Mouse (Mus musculus): ENCODE data around the gene Gm17727. TPM values are rescaled to one million over a fixed set of nuclear protein-coding genes. Genes with fewer than 3 reads are reported as not detected.
"Not testable (repeated sequence)": the region's sequence is repeated elsewhere in the genome, so short reads cannot be mapped to it uniquely, and the experiment has no call there.

Gene Gm17727
- not detected in 2 replicates for polyA plus RNA-seq (2014; fragmentation: Nextera tagmentation; extraction: Ambion mirVana)

GRCm38 (mm10) chr9:35778009-35778408 lies at the start of gene Gm17727:
TSS of gene Gm17727 (minus strand) at chr9:35778109.
- Histone ChIP-seq H3K27ac (replicated peaks in 1 of 2; ENCODE audit: control insufficient read depth in 1 of 2, insufficient read depth in 1 of 2, low read depth in 2 of 2, low read length in 2 of 2) (no peak within 1 kb of the TSS), H3K4me2 (ENCODE audit: low read length) (no peak within 1 kb of the TSS), H3K36me3 (ENCODE audit: control insufficient read depth, insufficient read depth, low read length) (no peaks in the 10 kb centered on the region), H3K9me3 (ENCODE audit: control insufficient read depth, low read length) (0 out of 2 replicates have a peak, but pooled peaks cover 7% of the 10 kb centered on the region), H3K27me3 (ENCODE audit: control insufficient read depth, insufficient read depth, low read length) (no peaks in the 10 kb centered on the region), H3K4me3 (ENCODE audit: control insufficient read depth in 1 of 2, insufficient read depth in 1 of 2, low read depth in 1 of 2, low read length in 2 of 2) (no peak within 1 kb of the TSS), H3K4me1 (ENCODE audit: control insufficient read depth in 2 of 2, insufficient read depth in 2 of 2, low read length in 2 of 2) (no peaks in the 10 kb centered on the region), H3K9ac (ENCODE audit: low read length) (no peak within 1 kb of the TSS)
- WGBS = 44% methylated on average over 3 of the region's 3 CpGs
- ATAC-seq (ENCODE audit: insufficient number of reproducible peaks, insufficient read depth, low FRiP score, low read depth) = no peak

GRCm38 (mm10) chr9:35817881-35818280 lies 40.0 kb upstream of the Gm17727 start:
- not testable (repeated sequence) for H3K9me3 ChIP-seq (ENCODE audit: control insufficient read depth, low read length); H3K27ac ChIP-seq (replicated peaks in 1 of 2; ENCODE audit: control insufficient read depth in 1 of 2, insufficient read depth in 1 of 2, low read depth in 2 of 2, low read length in 2 of 2); H3K4me2 ChIP-seq (ENCODE audit: low read length); H3K4me1 ChIP-seq (ENCODE audit: control insufficient read depth in 2 of 2, insufficient read depth in 2 of 2, low read length in 2 of 2); ATAC-seq (ENCODE audit: insufficient number of reproducible peaks, insufficient read depth, low FRiP score, low read depth); H3K36me3 ChIP-seq (ENCODE audit: control insufficient read depth, insufficient read depth, low read length); H3K9ac ChIP-seq (ENCODE audit: low read length); H3K4me3 ChIP-seq (ENCODE audit: control insufficient read depth in 1 of 2, insufficient read depth in 1 of 2, low read depth in 1 of 2, low read length in 2 of 2); H3K27me3 ChIP-seq (ENCODE audit: control insufficient read depth, insufficient read depth, low read length)
- 91% methylated on average over 15 of the region's 15 CpGs for WGBS

DNA sequence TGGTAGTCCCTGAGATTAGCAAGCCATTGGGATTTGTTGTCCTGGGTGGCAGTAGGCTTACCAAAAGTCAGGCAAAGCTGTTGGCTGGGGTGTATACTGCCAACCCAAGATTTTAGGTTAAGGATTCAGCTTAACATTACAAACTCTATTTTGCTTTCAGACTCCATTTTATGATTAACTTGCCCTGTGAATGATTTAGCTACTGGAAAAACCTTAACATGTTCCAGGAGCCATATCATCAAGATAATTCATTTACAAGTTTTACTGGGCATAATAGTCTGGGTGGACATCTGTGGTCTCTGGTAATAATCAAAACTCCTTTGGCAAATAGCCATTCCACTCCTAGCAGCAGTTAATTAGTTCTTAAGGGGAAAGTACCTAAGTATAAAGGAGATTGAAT lies 20.2 kb upstream of the Gm17727 start:
- Histone ChIP-seq H3K4me2 (ENCODE audit: low read length) (no peak overlapping the region), H3K27me3 (ENCODE audit: control insufficient read depth, insufficient read depth, low read length) (no peaks in the 10 kb centered on the region), H3K4me3 (ENCODE audit: control insufficient read depth in 1 of 2, insufficient read depth in 1 of 2, low read depth in 1 of 2, low read length in 2 of 2) (no peak overlapping the region), H3K9ac (ENCODE audit: low read length) (no peak overlapping the region), H3K27ac (replicated peaks in 1 of 2; ENCODE audit: control insufficient read depth in 1 of 2, insufficient read depth in 1 of 2, low read depth in 2 of 2, low read length in 2 of 2) (no peak overlapping the region), H3K9me3 (ENCODE audit: control insufficient read depth, low read length) (0 out of 2 replicates have a peak, but pooled peaks cover 3% of the 10 kb centered on the region), H3K4me1 (ENCODE audit: control insufficient read depth in 2 of 2, insufficient read depth in 2 of 2, low read length in 2 of 2) (no peaks in the 10 kb centered on the region), H3K36me3 (ENCODE audit: control insufficient read depth, insufficient read depth, low read length) (no peaks in the 10 kb centered on the region)
- ATAC-seq (ENCODE audit: insufficient number of reproducible peaks, insufficient read depth, low FRiP score, low read depth) = no peak

DNA sequence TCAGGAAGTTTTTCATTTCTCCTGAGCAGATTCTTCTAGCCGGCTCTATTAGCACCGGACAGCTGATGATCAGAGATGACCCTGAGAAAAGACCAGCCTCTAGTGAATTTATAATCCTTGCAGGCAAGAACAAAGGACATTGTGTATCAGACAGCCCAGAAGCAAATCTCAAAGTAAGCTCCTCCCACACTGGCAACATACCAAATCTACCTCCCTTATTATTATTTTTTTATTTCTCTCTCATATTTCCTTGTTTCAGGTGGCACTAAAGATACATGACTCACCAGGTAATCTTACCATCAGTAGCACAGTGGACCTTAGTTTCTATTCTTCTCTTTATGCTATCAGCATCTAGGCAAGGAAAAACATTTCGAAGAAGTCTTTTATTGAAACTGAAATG lies 12.1 kb upstream of the Gm17727 start, which contains the start of the genes Gm27235 and D730048I06Rik:
TSS of gene Gm27235 (minus strand) at position 101 of the 400 bp plus-strand sequence.
TSS of gene D730048I06Rik (minus strand) at position 112 of the 400 bp plus-strand sequence.
- no peaks in the 10 kb centered on the region for H3K27me3 ChIP-seq (ENCODE audit: control insufficient read depth, insufficient read depth, low read length)
- no peak within 1 kb of the TSS for H3K27ac ChIP-seq (replicated peaks in 1 of 2; ENCODE audit: control insufficient read depth in 1 of 2, insufficient read depth in 1 of 2, low read depth in 2 of 2, low read length in 2 of 2)
- H3K9ac ChIP-seq (ENCODE audit: low read length) = no peak within 1 kb of the TSS
- no peaks in the 10 kb centered on the region for H3K4me1 ChIP-seq (ENCODE audit: control insufficient read depth in 2 of 2, insufficient read depth in 2 of 2, low read length in 2 of 2)
- WGBS = 84% methylated on average over 3 of the region's 3 CpGs
- H3K9me3 ChIP-seq (ENCODE audit: control insufficient read depth, low read length) = no peaks in the 10 kb centered on the region
- no peaks in the 10 kb centered on the region for H3K36me3 ChIP-seq (ENCODE audit: control insufficient read depth, insufficient read depth, low read length)
- ATAC-seq (ENCODE audit: insufficient number of reproducible peaks, insufficient read depth, low FRiP score, low read depth) = no peak
- no peak within 1 kb of the TSS for H3K4me3 ChIP-seq (ENCODE audit: control insufficient read depth in 1 of 2, insufficient read depth in 1 of 2, low read depth in 1 of 2, low read length in 2 of 2)
- no peak within 1 kb of the TSS for H3K4me2 ChIP-seq (ENCODE audit: low read length)

DNA sequence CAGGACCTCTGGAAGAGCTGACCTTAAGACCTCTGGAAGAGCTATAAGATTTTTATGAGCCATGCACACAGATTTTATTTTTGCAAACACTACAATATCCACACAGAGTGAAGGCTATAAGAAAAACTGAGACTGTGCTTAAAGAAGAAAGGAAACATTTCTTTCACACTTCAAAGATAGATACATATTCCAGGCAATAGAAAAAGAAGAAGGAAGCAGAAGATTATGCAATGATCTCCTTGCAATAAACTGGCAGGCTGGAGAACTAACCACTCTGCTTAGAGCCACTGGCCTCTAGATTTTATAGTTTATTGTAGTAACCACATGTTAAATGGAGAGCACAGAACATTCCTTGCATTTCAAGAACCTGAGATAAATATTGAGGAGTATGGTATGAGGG lies 21.1 kb downstream of the Gm17727 start:
- no peak overlapping the region for H3K27ac ChIP-seq (replicated peaks in 1 of 2; ENCODE audit: control insufficient read depth in 1 of 2, insufficient read depth in 1 of 2, low read depth in 2 of 2, low read length in 2 of 2)
- no peaks in the 10 kb centered on the region for H3K27me3 ChIP-seq (ENCODE audit: control insufficient read depth, insufficient read depth, low read length)
- H3K4me3 ChIP-seq (ENCODE audit: control insufficient read depth in 1 of 2, insufficient read depth in 1 of 2, low read depth in 1 of 2, low read length in 2 of 2) = no peak overlapping the region
- no peak overlapping the region for H3K4me2 ChIP-seq (ENCODE audit: low read length)
- H3K36me3 ChIP-seq (ENCODE audit: control insufficient read depth, insufficient read depth, low read length) = no peaks in the 10 kb centered on the region
- no peak overlapping the region for H3K9ac ChIP-seq (ENCODE audit: low read length)
- no peak for ATAC-seq (ENCODE audit: insufficient number of reproducible peaks, insufficient read depth, low FRiP score, low read depth)
- no peaks in the 10 kb centered on the region for H3K4me1 ChIP-seq (ENCODE audit: control insufficient read depth in 2 of 2, insufficient read depth in 2 of 2, low read length in 2 of 2)
- H3K9me3 ChIP-seq (ENCODE audit: control insufficient read depth, low read length) = no peaks in the 10 kb centered on the region; the same call in 1 of the 2 replicates

DNA sequence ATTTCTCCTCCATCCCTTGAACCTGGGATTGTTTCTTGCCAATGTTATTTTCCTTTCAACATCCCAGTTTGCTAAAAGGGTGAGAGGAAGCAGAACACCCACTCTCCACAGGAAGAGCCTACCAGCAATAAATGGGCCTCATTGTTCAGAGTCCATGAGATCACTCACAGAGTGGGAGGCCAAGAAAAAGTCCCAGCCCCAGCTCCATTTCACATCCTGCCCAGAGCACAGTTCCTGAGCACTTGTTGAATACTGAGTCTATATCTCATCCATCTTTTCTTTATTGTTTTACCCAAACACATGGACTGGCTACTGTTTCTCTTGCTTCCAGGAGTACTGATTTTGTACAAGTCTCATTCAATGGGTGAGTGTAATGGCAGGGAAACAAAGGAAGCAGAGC lies 37.2 kb downstream of the Gm17727 start, which contains the start of gene Gm17677:
TSS of gene Gm17677 (plus strand) at position 301 of the 400 bp plus-strand sequence.
- H3K4me2 ChIP-seq (ENCODE audit: low read length) = no peak within 1 kb of the TSS

More for the DNA sequence above, 37.2 kb downstream of the Gm17727 start, which contains the start of gene Gm17677:
- no peak within 1 kb of the TSS for H3K4me3 ChIP-seq (ENCODE audit: control insufficient read depth in 1 of 2, insufficient read depth in 1 of 2, low read depth in 1 of 2, low read length in 2 of 2)
- no peak for ATAC-seq (ENCODE audit: insufficient number of reproducible peaks, insufficient read depth, low FRiP score, low read depth)
- no peak within 1 kb of the TSS for H3K27ac ChIP-seq (replicated peaks in 1 of 2; ENCODE audit: control insufficient read depth in 1 of 2, insufficient read depth in 1 of 2, low read depth in 2 of 2, low read length in 2 of 2)
- H3K9ac ChIP-seq (ENCODE audit: low read length) = no peak within 1 kb of the TSS
- no peaks in the 10 kb centered on the region for H3K27me3 ChIP-seq (ENCODE audit: control insufficient read depth, insufficient read depth, low read length)
- no peaks in the 10 kb centered on the region for H3K36me3 ChIP-seq (ENCODE audit: control insufficient read depth, insufficient read depth, low read length)
- no peaks in the 10 kb centered on the region for H3K4me1 ChIP-seq (ENCODE audit: control insufficient read depth in 2 of 2, insufficient read depth in 2 of 2, low read length in 2 of 2)
- H3K9me3 ChIP-seq (ENCODE audit: control insufficient read depth, low read length) = 0 out of 2 replicates have a peak, but pooled peaks cover 6% of the 10 kb centered on the region

Other genes with a start within 250 kb of the Gm17727 start
- gene Ddx25, start 219.6 kb downstream of the Gm17727 start, polyA plus RNA-seq (2014; fragmentation: Nextera tagmentation; extraction: Ambion mirVana) = 0.73 and 0.89 TPM in 2 replicates
- 13.8 and 14.4 TPM in 2 replicates for gene Pus3, start 219.5 kb downstream of the Gm17727 start, polyA plus RNA-seq (2014; fragmentation: Nextera tagmentation; extraction: Ambion mirVana)
- gene Pate2, start 207.8 kb downstream of the Gm17727 start, polyA plus RNA-seq (2014; fragmentation: Nextera tagmentation; extraction: Ambion mirVana) = 0.26 and 0.28 TPM in 2 replicates
- 14.8 and 15.8 TPM in 2 replicates for gene Hyls1, start 207.7 kb downstream of the Gm17727 start, polyA plus RNA-seq (2014; fragmentation: Nextera tagmentation; extraction: Ambion mirVana)
- gene Pate4, start 166.2 kb downstream of the Gm17727 start, polyA plus RNA-seq (2014; fragmentation: Nextera tagmentation; extraction: Ambion mirVana) = not detected in 2 replicates
- not detected in 2 replicates for gene Pate3, start 129.9 kb downstream of the Gm17727 start, polyA plus RNA-seq (2014; fragmentation: Nextera tagmentation; extraction: Ambion mirVana)
- gene Pate1, start 90.7 kb downstream of the Gm17727 start, polyA plus RNA-seq (2014; fragmentation: Nextera tagmentation; extraction: Ambion mirVana) = not detected in 2 replicates
- not detected in 2 replicates for gene Gm17677, start 37.1 kb downstream of the Gm17727 start, polyA plus RNA-seq (2014; fragmentation: Nextera tagmentation; extraction: Ambion mirVana)
- not detected in 2 replicates for gene Gm27235, start 12.0 kb upstream of the Gm17727 start, polyA plus RNA-seq (2014; fragmentation: Nextera tagmentation; extraction: Ambion mirVana)
- gene D730048I06Rik, start 12.0 kb upstream of the Gm17727 start, polyA plus RNA-seq (2014; fragmentation: Nextera tagmentation; extraction: Ambion mirVana) = not detected in 2 replicates
- gene 9230110F15Rik, start 66.0 kb upstream of the Gm17727 start, polyA plus RNA-seq (2014; fragmentation: Nextera tagmentation; extraction: Ambion mirVana) = not detected in 2 replicates
- not detected in 2 replicates for gene 9230113P08Rik, start 130.3 kb upstream of the Gm17727 start, polyA plus RNA-seq (2014; fragmentation: Nextera tagmentation; extraction: Ambion mirVana)